Mouse (Mus musculus) MEL (cell line): ENCODE measurements around the gene Auts2. TPM values are rescaled to one million over a fixed set of nuclear protein-coding genes. Genes with fewer than 3 reads are reported as not detected.

Source experiments
- DNase-seq: peaks from one replicate; pipeline ENCODE4 v3.0.0; 2011; ENCODE audit warnings: low read depth, low spot score
- H3K27ac ChIP-seq: 2 replicates; pipeline ENCODE4 v1.5.1; 2012; ENCODE audit warnings: low read depth, mild to moderate bottlenecking, control low read depth, low read length, moderate library complexity; ENCODE audit not compliant: control insufficient read depth
- H3K27me3 ChIP-seq, 2 experiments: fragments of 150-350 bp in 1 of 2; sonication (generic) in 1 of 2; 2 replicates each; pipeline ENCODE4 v1.6.1; 2012; ENCODE audit warnings: low read length in 2 of 2, mild to moderate bottlenecking in 2 of 2, improper control_type of control experiment in 1 of 2, moderate library complexity in 1 of 2; ENCODE audit not compliant: insufficient read depth in 2 of 2, control insufficient read depth in 1 of 2
- H3K36me3 ChIP-seq, 2 experiments: 2 replicates each; pipeline ENCODE4 v1.6.1; 2012 to 2014; ENCODE audit warnings: low read length in 2 of 2, improper control_type of control experiment in 1 of 2, inconsistent platforms in 1 of 2, mild to moderate bottlenecking in 1 of 2; ENCODE audit not compliant: insufficient read depth in 2 of 2, control insufficient read depth in 1 of 2
- H3K4me1 ChIP-seq, 2 experiments: fragments of 150-350 bp in 1 of 2; sonication (generic) in 1 of 2; 2 replicates each; pipeline ENCODE4 v1.6.1; 2012; ENCODE audit warnings: low read length in 2 of 2, improper control_type of control experiment in 1 of 2, mild to moderate bottlenecking in 1 of 2; ENCODE audit not compliant: insufficient read depth in 2 of 2, control insufficient read depth in 1 of 2
- H3K4me3 ChIP-seq, 2 experiments: fragments of 150-350 bp in 1 of 2; sonication (generic) in 1 of 2; 2 replicates each; pipeline ENCODE4 v1.5.1; 2012; ENCODE audit warnings: low read depth in 2 of 2, low read length in 2 of 2, mild to moderate bottlenecking in 2 of 2, moderate library complexity in 2 of 2, control low read depth in 1 of 2, improper control_type of control experiment in 1 of 2; ENCODE audit not compliant: control insufficient read depth in 1 of 2, insufficient read depth in 1 of 2
- H3K79me2 ChIP-seq: 2 replicates; pipeline ENCODE4 v1.6.1; 2012; ENCODE audit warnings: mild to moderate bottlenecking, low read length, moderate library complexity; ENCODE audit not compliant: control insufficient read depth, poor library complexity, insufficient read depth
- H3K9ac ChIP-seq: 2 replicates; pipeline ENCODE4 v1.6.1; 2012; ENCODE audit warnings: low read depth, mild to moderate bottlenecking, control low read depth, low read length, moderate library complexity; ENCODE audit not compliant: control insufficient read depth, poor library complexity, severe bottlenecking
- H3K9me3 ChIP-seq: fragments of 150-350 bp; sonication (generic); replicated peaks from 2 replicates; pipeline ENCODE4 v1.6.1; 2012; ENCODE audit warnings: mild to moderate bottlenecking, low read length, improper control_type of control experiment, moderate library complexity; ENCODE audit not compliant: insufficient read depth
- BHLHE40 ChIP-seq: IDR thresholded peaks from 2 replicates; pipeline ENCODE4 v1.6.1; 2012; ENCODE audit warnings: low read depth, mild to moderate bottlenecking, inconsistent platforms, low read length, improper control_type of control experiment, borderline replicate concordance
- CHD1 ChIP-seq: IDR thresholded peaks from 2 replicates; pipeline ENCODE4 v1.6.1; 2012; ENCODE audit warnings: low read depth, mild to moderate bottlenecking, inconsistent platforms, low read length, improper control_type of control experiment
- CTCF ChIP-seq, 3 experiments: IDR thresholded peaks in 2 of 3; conservative IDR thresholded peaks in 1 of 3; 2 replicates each; pipeline ENCODE4 v1.5.1; 2011 to 2012; ENCODE audit warnings: low read length in 3 of 3, low read depth in 2 of 3, mild to moderate bottlenecking in 2 of 3, improper control_type of control experiment in 1 of 3, inconsistent platforms in 1 of 3, mixed read lengths in 1 of 3, moderate library complexity in 1 of 3; ENCODE audit not compliant: control insufficient read depth in 1 of 3, insufficient read depth in 1 of 3, poor library complexity in 1 of 3, severe bottlenecking in 1 of 3
- E2F4 ChIP-seq: IDR thresholded peaks from 2 replicates; pipeline ENCODE4 v1.6.1; 2011; ENCODE audit warnings: low read depth, low read length, improper control_type of control experiment, borderline replicate concordance
- ELF1 ChIP-seq: IDR thresholded peaks from 2 replicates; pipeline ENCODE4 v1.6.1; 2014; ENCODE audit warnings: low read depth, mild to moderate bottlenecking, inconsistent platforms, low read length, improper control_type of control experiment, moderate library complexity
- HCFC1 ChIP-seq: IDR thresholded peaks from 2 replicates; pipeline ENCODE4 v1.6.1; 2012; ENCODE audit warnings: low read depth, mild to moderate bottlenecking, inconsistent platforms, low read length, improper control_type of control experiment, moderate library complexity
- JUND ChIP-seq: IDR thresholded peaks from 2 replicates; pipeline ENCODE4 v1.6.1; 2011; ENCODE audit warnings: low read depth, mild to moderate bottlenecking, improper control_type of control experiment, low read length
- MAFK ChIP-seq: IDR thresholded peaks from 2 replicates; pipeline ENCODE4 v1.6.1; 2011; ENCODE audit warnings: low read depth, mild to moderate bottlenecking, low read length, improper control_type of control experiment, borderline replicate concordance
- MAX ChIP-seq: IDR thresholded peaks from 2 replicates; pipeline ENCODE4 v1.6.1; 2011; ENCODE audit warnings: low read length, improper control_type of control experiment
- MYC ChIP-seq: IDR thresholded peaks from 2 replicates; pipeline ENCODE4 v1.6.1; 2011; ENCODE audit warnings: low read depth, mild to moderate bottlenecking, low read length, improper control_type of control experiment, moderate library complexity
- NRF1 ChIP-seq: IDR thresholded peaks from 2 replicates; pipeline ENCODE4 v1.6.1; 2014; ENCODE audit warnings: low read depth, mild to moderate bottlenecking, inconsistent platforms, low read length, improper control_type of control experiment, moderate library complexity; ENCODE audit not compliant: poor library complexity, insufficient read depth, severe bottlenecking
- POLR2AphosphoS5 ChIP-seq: IDR thresholded peaks from 2 replicates; pipeline ENCODE4 v1.6.1; 2012; ENCODE audit warnings: low read depth, borderline replicate concordance, mild to moderate bottlenecking, inconsistent platforms, low read length, moderate library complexity, mixed read lengths
- RAD21 ChIP-seq: IDR thresholded peaks from 2 replicates; pipeline ENCODE4 v1.6.1; 2011; ENCODE audit warnings: mild to moderate bottlenecking, low read depth, low read length, improper control_type of control experiment
- SMC3 ChIP-seq: IDR thresholded peaks from 2 replicates; pipeline ENCODE4 v1.6.1; 2011; ENCODE audit warnings: low read depth, low read length, improper control_type of control experiment
- TAL1 ChIP-seq: IDR thresholded peaks from 2 replicates; pipeline ENCODE4 v1.6.1; 2012; ENCODE audit warnings: mild to moderate bottlenecking, inconsistent platforms, low read length, moderate library complexity, mixed read lengths
- TBP ChIP-seq: IDR thresholded peaks from 2 replicates; pipeline ENCODE4 v1.8.0; 2011; ENCODE audit warnings: low read depth, low read length, improper control_type of control experiment
- UBTF ChIP-seq: IDR thresholded peaks from 2 replicates; pipeline ENCODE4 v1.6.1; 2012; ENCODE audit warnings: low read depth, mild to moderate bottlenecking, inconsistent platforms, low read length, improper control_type of control experiment, moderate library complexity, borderline replicate concordance; ENCODE audit not compliant: insufficient read depth
- USF2 ChIP-seq, 2 experiments: IDR thresholded peaks; 2 replicates each; pipeline ENCODE4 v1.6.1; 2011 to 2012; ENCODE audit warnings: improper control_type of control experiment in 2 of 2, low read length in 2 of 2, borderline replicate concordance in 1 of 2, inconsistent platforms in 1 of 2, low read depth in 1 of 2, mild to moderate bottlenecking in 1 of 2; ENCODE audit not compliant: insufficient read depth in 1 of 2
- ZNF384 ChIP-seq: IDR thresholded peaks from 2 replicates; pipeline ENCODE4 v1.6.1; 2012; ENCODE audit warnings: low read depth, mild to moderate bottlenecking, inconsistent platforms, low read length, improper control_type of control experiment
- polyA plus RNA-seq, 2 experiments: library from polyadenylated mRNA; stranded (reverse) in 1 of 2; unstranded in 1 of 2; fragments of >175 nt in 1 of 2; fragments of >200 nt in 1 of 2; gene quantifications; 2 replicates each; pipeline versions ENCODE4 v1.2.1 to v1.2.4; 2012; ENCODE audit warnings: low replicate concordance in 2 of 2, low read depth in 1 of 2; ENCODE audit not compliant: insufficient read length in 2 of 2, insufficient read depth in 1 of 2, missing spikeins in 1 of 2
- total RNA-seq: library from RNA; depleted of rRNA; stranded (reverse); fragments of 300-350 nt; gene quantifications from 2 replicates; pipeline ENCODE4 v1.2.3, GENCODE M21; 2012

Auts2 gene
- total and polyA plus RNA-seq, 3 experiments, result not detected

GRCm38 (mm10) chr5:131466131-131466530 lies 1077.0 kb downstream of the Auts2 start (continued):
- no peak for TF ChIP-seq POLR2AphosphoS5
- TF ChIP-seq, all 39 proteins: peak for 0

GRCm38 (mm10) chr5:131463402-131463801 lies 1079.7 kb downstream of the Auts2 start:
- no peak overlapping the region for H3K9ac ChIP-seq
- no peaks in the 10 kb centered on the region for H3K9me3 ChIP-seq
- no peaks in the 10 kb centered on the region for H3K36me3 ChIP-seq
- H3K4me1 ChIP-seq, result no peaks in the 10 kb centered on the region
- H3K79me2 ChIP-seq, result no peaks in the 10 kb centered on the region
- no peak overlapping the region for H3K27ac ChIP-seq
- H3K27me3 ChIP-seq, result no peaks in the 10 kb centered on the region
- TF ChIP-seq ZNF384 (no peak), JUND (no peak), BHLHE40 (no peak), UBTF (no peak), USF2 (IDR thresholded peaks at IDR 0.05; ENCODE audit: borderline replicate concordance in 1 of 2, insufficient read depth in 1 of 2, low read depth in 1 of 2, low read length in 2 of 2) (no peak), TAL1 (no peak), CHD1 (no peak), RAD21 (no peak), HCFC1 (no peak), ELF1 (no peak)
- no peak overlapping the region for H3K4me3 ChIP-seq
- no peak for DNase-seq

GRCm38 (mm10) chr5:131459951-131460350 lies 1083.2 kb downstream of the Auts2 start:
- Histone ChIP-seq H3K4me1 (no peaks in the 10 kb centered on the region), H3K4me3 (no peak overlapping the region), H3K27ac (no peak overlapping the region), H3K9ac (no peak overlapping the region), H3K79me2 (no peaks in the 10 kb centered on the region), H3K27me3 (no peaks in the 10 kb centered on the region), H3K9me3 (no peaks in the 10 kb centered on the region), H3K36me3 (no peaks in the 10 kb centered on the region)
- TF ChIP-seq CTCF (IDR thresholded peaks at IDR 0.05 in 2 of 3, conservative IDR thresholded peaks at IDR 0.05 in 1 of 3; ENCODE audit: control insufficient read depth in 1 of 3, insufficient read depth in 1 of 3, low read depth in 2 of 3, low read length in 3 of 3, poor library complexity in 1 of 3, severe bottlenecking in 1 of 3), result no peak
- DNase-seq, result no peak

DNA sequence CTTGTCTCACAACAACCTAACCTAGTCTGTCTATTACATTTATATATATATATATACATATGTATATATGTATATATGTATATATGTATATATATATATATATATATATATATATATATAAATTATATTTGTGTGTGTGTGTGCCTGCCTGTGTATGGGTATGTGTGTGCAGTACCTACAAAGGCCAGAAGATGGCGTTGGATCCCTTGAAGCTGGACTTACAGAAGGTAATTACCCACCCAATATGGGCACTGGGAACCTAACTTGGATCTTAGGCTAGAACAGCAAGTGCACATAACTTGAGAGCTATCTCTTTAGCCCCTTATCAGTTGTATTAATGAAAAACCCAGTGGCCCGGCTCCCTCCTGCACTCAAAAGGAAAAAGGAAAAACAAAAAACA lies 1083.6 kb downstream of the Auts2 start:
- Histone ChIP-seq H3K9ac (no peak overlapping the region), H3K9me3 (no peaks in the 10 kb centered on the region), H3K27ac (no peak overlapping the region)

More for the DNA sequence above, 1083.6 kb downstream of the Auts2 start:
- H3K27me3 ChIP-seq, result no peaks in the 10 kb centered on the region
- TF ChIP-seq ZNF384 (no peak), E2F4 (no peak), JUND (no peak), TBP (no peak), MAFK (no peak), MYC (no peak), SMC3 (no peak), NRF1 (no peak), MAX (no peak), BHLHE40 (no peak)
- TF ChIP-seq, all 39 proteins: peak for 0
- no peaks in the 10 kb centered on the region for H3K36me3 ChIP-seq
- no peaks in the 10 kb centered on the region for H3K79me2 ChIP-seq
- H3K4me3 ChIP-seq, result no peak overlapping the region
- no peaks in the 10 kb centered on the region for H3K4me1 ChIP-seq
- no peak for DNase-seq
